Mouse (Mus musculus): ENCODE data around the gene Prkrip1. TPM values are rescaled to one million over a fixed set of nuclear protein-coding genes. Genes with fewer than 3 reads are reported as not detected.

The Prkrip1 gene
- total and polyA plus RNA-seq, 3 experiments: 55.1 to 84.1 TPM; not detected in 1

- Histone ChIP-seq H3K4me1 (ENCODE audit: control insufficient read depth in 1 of 2, insufficient read depth in 2 of 2, low read length in 2 of 2) (no peaks in the 10 kb centered on the region), H3K9me3 (replicated peaks; ENCODE audit: insufficient read depth, low read length) (no peaks in the 10 kb centered on the region), H3K79me2 (ENCODE audit: control insufficient read depth, insufficient read depth, low read length, poor library complexity) (no peaks in the 10 kb centered on the region), H3K36me3 (ENCODE audit: control insufficient read depth in 1 of 2, insufficient read depth in 2 of 2, low read length in 2 of 2) (no peaks in the 10 kb centered on the region), H3K9ac (ENCODE audit: control insufficient read depth, low read depth, low read length, poor library complexity, severe bottlenecking) (no peak overlapping the region), H3K4me3 (ENCODE audit: control insufficient read depth in 1 of 2, insufficient read depth in 1 of 2, low read depth in 2 of 2, low read length in 2 of 2) (no peak overlapping the region), H3K27me3 (ENCODE audit: control insufficient read depth in 1 of 2, insufficient read depth in 2 of 2, low read length in 2 of 2) (no peaks in the 10 kb centered on the region), H3K27ac (ENCODE audit: control insufficient read depth, low read depth, low read length) (no peak overlapping the region)
- no peak for TF ChIP-seq POLR2AphosphoS2 (IDR thresholded peaks at IDR 0.05; ENCODE audit: low read length)
- TF ChIP-seq BHLHE40 (IDR thresholded peaks at IDR 0.05; ENCODE audit: borderline replicate concordance, low read depth, low read length): no peak
- no peak for TF ChIP-seq POLR2A (IDR thresholded peaks at IDR 0.05; ENCODE audit: control insufficient read depth in 1 of 2, insufficient read depth in 1 of 2, low read depth in 1 of 2, low read length in 2 of 2, poor library complexity in 1 of 2)
- TF ChIP-seq CHD1 (IDR thresholded peaks at IDR 0.05; ENCODE audit: low read depth, low read length): no peak
- no peak for TF ChIP-seq ZMIZ1 (IDR thresholded peaks at IDR 0.05; ENCODE audit: low read depth, low read length)
- no peak for TF ChIP-seq EP300 (IDR thresholded peaks at IDR 0.05; ENCODE audit: low read depth in 1 of 2, low read length in 2 of 2)
- TF ChIP-seq UBTF (IDR thresholded peaks at IDR 0.05; ENCODE audit: borderline replicate concordance, insufficient read depth, low read depth, low read length): no peak
- TF ChIP-seq JUND (IDR thresholded peaks at IDR 0.05; ENCODE audit: low read depth, low read length): no peak
- TF ChIP-seq RCOR1 (IDR thresholded peaks at IDR 0.05; ENCODE audit: low read depth, low read length): no peak
- TF ChIP-seq TCF12 (IDR thresholded peaks at IDR 0.05; ENCODE audit: low read depth, low read length): no peak
- TF ChIP-seq USF1 (IDR thresholded peaks at IDR 0.05; ENCODE audit: low read depth, low read length): no peak
- TF ChIP-seq SMC3 (IDR thresholded peaks at IDR 0.05; ENCODE audit: low read depth, low read length): no peak
- no peak for TF ChIP-seq RAD21 (IDR thresholded peaks at IDR 0.05; ENCODE audit: low read depth, low read length)
- TF ChIP-seq HCFC1 (IDR thresholded peaks at IDR 0.05; ENCODE audit: low read depth, low read length): no peak
- no peak for TF ChIP-seq MAZ (IDR thresholded peaks at IDR 0.05; ENCODE audit: low read depth, low read length)
- TF ChIP-seq MYC (IDR thresholded peaks at IDR 0.05; ENCODE audit: low read depth, low read length): no peak
- DNase-seq (ENCODE audit: low read depth, low spot score): no peak
Observed at GRCm38 (mm10) chr5:136241161-136241560, 42.4 kb upstream of the Prkrip1 start.

GRCm38 (mm10) chr5:136240381-136240780, 41.6 kb upstream of the Prkrip1 start:
- peak; percentile 30 for DNase-seq (ENCODE audit: low read depth, low spot score)
- no peaks in the 10 kb centered on the region for H3K27me3 ChIP-seq (ENCODE audit: control insufficient read depth in 1 of 2, insufficient read depth in 2 of 2, low read length in 2 of 2)
- TF ChIP-seq NRF1 (IDR thresholded peaks at IDR 0.05; ENCODE audit: insufficient read depth, low read depth, low read length, poor library complexity, severe bottlenecking) (no peak), GATA1 (IDR thresholded peaks at IDR 0.05; ENCODE audit: low read depth, low read length) (no peak), POLR2AphosphoS2 (IDR thresholded peaks at IDR 0.05; ENCODE audit: low read length) (no peak), POLR2AphosphoS5 (IDR thresholded peaks at IDR 0.05; ENCODE audit: borderline replicate concordance, low read depth, low read length) (no peak), NELFE (IDR thresholded peaks at IDR 0.05; ENCODE audit: low read depth, low read length) (no peak), CTCF (IDR thresholded peaks at IDR 0.05 in 2 of 3, conservative IDR thresholded peaks at IDR 0.05 in 1 of 3; ENCODE audit: control insufficient read depth in 1 of 3, insufficient read depth in 1 of 3, low read depth in 2 of 3, low read length in 3 of 3, poor library complexity in 1 of 3, severe bottlenecking in 1 of 3) (no peak), E2F4 (IDR thresholded peaks at IDR 0.05; ENCODE audit: borderline replicate concordance, low read depth, low read length) (no peak), HCFC1 (IDR thresholded peaks at IDR 0.05; ENCODE audit: low read depth, low read length) (no peak), MYC (IDR thresholded peaks at IDR 0.05; ENCODE audit: low read depth, low read length) (no peak), TBP (IDR thresholded peaks at IDR 0.05; ENCODE audit: low read depth, low read length) (no peak), MAX (IDR thresholded peaks at IDR 0.05; ENCODE audit: low read length) (no peak), USF1 (IDR thresholded peaks at IDR 0.05; ENCODE audit: low read depth, low read length) (no peak), RCOR1 (IDR thresholded peaks at IDR 0.05; ENCODE audit: low read depth, low read length) (no peak), RAD21 (IDR thresholded peaks at IDR 0.05; ENCODE audit: low read depth, low read length) (no peak)

More at GRCm38 (mm10) chr5:136240381-136240780, 41.6 kb upstream of the Prkrip1 start:
- Histone ChIP-seq H3K9me3 (replicated peaks; ENCODE audit: insufficient read depth, low read length) (no peaks in the 10 kb centered on the region), H3K4me3 (ENCODE audit: control insufficient read depth in 1 of 2, insufficient read depth in 1 of 2, low read depth in 2 of 2, low read length in 2 of 2) (no peak overlapping the region), H3K9ac (ENCODE audit: control insufficient read depth, low read depth, low read length, poor library complexity, severe bottlenecking) (no peak overlapping the region), H3K4me1 (ENCODE audit: control insufficient read depth in 1 of 2, insufficient read depth in 2 of 2, low read length in 2 of 2) (no peaks in the 10 kb centered on the region), H3K27ac (ENCODE audit: control insufficient read depth, low read depth, low read length) (no peak overlapping the region), H3K36me3 (ENCODE audit: control insufficient read depth in 1 of 2, insufficient read depth in 2 of 2, low read length in 2 of 2) (no peaks in the 10 kb centered on the region), H3K79me2 (ENCODE audit: control insufficient read depth, insufficient read depth, low read length, poor library complexity) (no peaks in the 10 kb centered on the region)

All from MEL (cell line).